9 mouse cellular contexts compared by ENCODE assay signal in genomic region chr8:88512094-88512794, GRCm38 (mm10). TPM values are rescaled to one million over a fixed set of nuclear protein-coding genes. Genes with fewer than 3 reads are reported as not detected.
A peak's percentile ranks its signal among the peaks of the same experiment; 100 is the strongest.
DNase-seq lines count a peak whose midpoint lies in the region; ATAC-seq lines count a peak whose summit lies in the region.
"Had no signal": no experiment of that assay in that cellular context is flagged by ENCODE, and none has a peak within 500 bp of the region (broad histone marks: within the 10 kb centered on the region; RNA-seq: fewer than 3 reads in every experiment).

No protein-coding gene starts in this region.

- no peak overlapping the region for H3K27ac ChIP-seq in neural tube, embryonic 15.5 days (replicated peaks)
- H3K27ac ChIP-seq in forebrain, embryonic 13.5 days, result peak overlapping the region; percentile 44; the same call in 1 of the 2 replicates
- H3K27ac ChIP-seq in midbrain, embryonic 10.5 days (replicated peaks), result peak overlapping the region; percentile 77

- DNase-seq in neural tube, embryonic 10.5 days (ENCODE audit: extremely low spot score, low spot score), result peak; percentile 51
- peak; percentile 56 for DNase-seq in midbrain, embryonic 10.5 days (ENCODE audit: low spot score)
- no peak for DNase-seq in testis, postnatal 10 days (ENCODE audit: low spot score)
- no peak for DNase-seq in thymus, adult 18-20 months
- DNase-seq in T-cell, adult 2 months (ENCODE audit: low spot score), result no peak
- no peak for DNase-seq in heart, adult 11 months

- no peak overlapping the region for H3K4me3 ChIP-seq in neural tube, embryonic 15.5 days (replicated peaks)
- H3K4me3 ChIP-seq in forebrain, embryonic 13.5 days, result no peak overlapping the region
- peak overlapping the region; percentile 35 for H3K4me3 ChIP-seq in midbrain, embryonic 10.5 days
- H3K4me3 ChIP-seq: erythroblast, embryonic 14.5 days had no signal

- 0 out of 2 replicates have a peak, but pooled peaks cover 3% of the 10 kb centered on the region for H3K9me3 ChIP-seq in neural tube, embryonic 15.5 days (replicated peaks)
- H3K9me3 ChIP-seq in forebrain, embryonic 13.5 days (replicated peaks), result no peaks in the 10 kb centered on the region
- H3K9me3 ChIP-seq in midbrain, embryonic 10.5 days (replicated peaks), result peaks cover 3% of the 10 kb centered on the region; the same call in 1 of the 2 replicates

- H3K36me3 ChIP-seq in neural tube, embryonic 15.5 days, result no peaks in the 10 kb centered on the region
- H3K36me3 ChIP-seq in forebrain, embryonic 13.5 days (ENCODE audit: poor library complexity, severe bottlenecking), result no peaks in the 10 kb centered on the region
- H3K36me3 ChIP-seq in midbrain, embryonic 10.5 days, result no peaks in the 10 kb centered on the region

- H3K27me3 ChIP-seq in neural tube, embryonic 15.5 days (replicated peaks), result peaks cover 2% of the 10 kb centered on the region
- H3K27me3 ChIP-seq in forebrain, embryonic 13.5 days, result peaks cover 7% of the 10 kb centered on the region; the same call in 1 of the 2 replicates
- peaks cover 35% of the 10 kb centered on the region for H3K27me3 ChIP-seq in midbrain, embryonic 10.5 days (ENCODE audit: low read depth, poor library complexity, severe bottlenecking)

- WGBS in neural tube, embryonic 15.5 days, result 3% methylated on average over 15 of the region's 15 CpGs
- 1% methylated on average over 15 of the region's 15 CpGs for WGBS in forebrain, embryonic 13.5 days
- WGBS in midbrain, embryonic 10.5 days, result 3% methylated on average over 15 of the region's 15 CpGs

- ATAC-seq in neural tube, embryonic 15.5 days (ENCODE audit: low FRiP score), result no peak
- ATAC-seq in forebrain, embryonic 13.5 days, result peak; percentile 57; the same call in 1 of the 2 replicates

- H3K4me2 ChIP-seq in neural tube, embryonic 15.5 days, result no peak overlapping the region
- peak overlapping the region; percentile 38 for H3K4me2 ChIP-seq in forebrain, embryonic 13.5 days

- H3K9ac ChIP-seq in neural tube, embryonic 15.5 days (replicated peaks), result no peak overlapping the region
- peak overlapping the region; percentile 31; the same call in 1 of the 2 replicates for H3K9ac ChIP-seq in forebrain, embryonic 13.5 days

- H3K4me1 ChIP-seq in neural tube, embryonic 15.5 days, result peaks cover 12% of the 10 kb centered on the region
- H3K4me1 ChIP-seq in forebrain, embryonic 13.5 days, result peaks cover 16% of the 10 kb centered on the region
- H3K4me1 ChIP-seq in midbrain, embryonic 10.5 days, result peaks cover 30% of the 10 kb centered on the region

RNA-seq across cellular contexts. Expression of gene Nkd1, which starts 8.9 kb away (rescaled TPM):
- polyA plus RNA-seq in neural tube, embryonic 15.5 days (2015; fragmentation: Nextera tagmentation; extraction: Ambion mirVana), result 39.5 and 40.2 TPM in 2 replicates
- polyA plus RNA-seq in forebrain, embryonic 13.5 days (2015; fragmentation: Nextera tagmentation; extraction: Ambion mirVana), result 44.9 and 47.7 TPM in 2 replicates
- 72.3 and 80.1 TPM in 2 replicates for polyA plus RNA-seq in midbrain, embryonic 10.5 days (2016; fragmentation: Nextera tagmentation; extraction: Ambion mirVana)
- polyA plus RNA-seq: erythroblast, embryonic 14.5 days had no signal

Comparison
In these comparisons a context has a peak if more than half of its experiments do, and no peak if none do; other contexts are left out.
1. DNase-seq: peak in neural tube, embryonic 10.5 days (single experiment) and midbrain, embryonic 10.5 days (single experiment); none in testis, postnatal 10 days (single experiment), thymus, adult 18-20 months (0 of 2), T-cell, adult 2 months (single experiment) and heart, adult 11 months (single experiment).